Mouse (Mus musculus) midbrain, embryonic 10.5 days (tissue): ENCODE results near the gene Ctnna2. TPM values are rescaled to one million over a fixed set of nuclear protein-coding genes. Genes with fewer than 3 reads are reported as not detected.

Experiments
- DNase-seq: peaks from one replicate; pipeline ENCODE4 v3.0.0-alpha.2; 2017; ENCODE audit warnings: low spot score
- H3K27ac ChIP-seq: fragments of 300-500 bp; sonication (generic); replicated peaks from 2 replicates; pipeline ENCODE4 v1.5.1; 2016; ENCODE audit warnings: mild to moderate bottlenecking
- H3K27me3 ChIP-seq: fragments of 300-500 bp; sonication (generic); 2 replicates; pipeline ENCODE4 v1.6.1; 2016; ENCODE audit warnings: low read depth, mild to moderate bottlenecking; ENCODE audit not compliant: poor library complexity, severe bottlenecking
- H3K36me3 ChIP-seq: fragments of 300-500 bp; sonication (generic); 2 replicates; pipeline ENCODE4 v1.6.1; 2016; ENCODE audit warnings: mild to moderate bottlenecking, moderate library complexity
- H3K4me1 ChIP-seq: fragments of 300-500 bp; sonication (generic); 2 replicates; pipeline ENCODE4 v1.6.1; 2016
- H3K4me3 ChIP-seq: fragments of 300-500 bp; sonication (generic); 2 replicates; pipeline ENCODE4 v1.5.1; 2016; ENCODE audit warnings: mild to moderate bottlenecking, moderate library complexity
- H3K9me3 ChIP-seq: fragments of 300-500 bp; sonication (generic); replicated peaks from 2 replicates; pipeline ENCODE4 v1.6.1; 2016; ENCODE audit warnings: mild to moderate bottlenecking
- WGBS: fragments of 180-500 bp; shearing (Covaris S2); methylation state at CpG from one replicate; pipeline ENCODE4 v1.1.7; 2016; 5-methylcytosine and 5-hydroxymethylcytosine counted together
- polyA plus RNA-seq: library from polyadenylated mRNA; unstranded; fragments of >200 nt; fragmentation: Nextera tagmentation; extraction: Ambion mirVana; gene quantifications from 2 replicates; pipeline ENCODE4 v1.2.1, GENCODE M21; 2016

Gene Ctnna2
- polyA plus RNA-seq, 1 experiment from 2014 or later = 21.6 TPM

GRCm38 (mm10) chr6:77441051-77441450 is 538.4 kb downstream of the Ctnna2 start:
- H3K27ac ChIP-seq = no peak overlapping the region
- no peak overlapping the region for H3K4me3 ChIP-seq
- H3K36me3 ChIP-seq = no peaks in the 10 kb centered on the region
- H3K9me3 ChIP-seq = no peaks in the 10 kb centered on the region
- no peaks in the 10 kb centered on the region for H3K27me3 ChIP-seq
- H3K4me1 ChIP-seq = no peaks in the 10 kb centered on the region
- 83% methylated on average over 5 of the region's 5 CpGs for WGBS
- DNase-seq = no peak

DNA sequence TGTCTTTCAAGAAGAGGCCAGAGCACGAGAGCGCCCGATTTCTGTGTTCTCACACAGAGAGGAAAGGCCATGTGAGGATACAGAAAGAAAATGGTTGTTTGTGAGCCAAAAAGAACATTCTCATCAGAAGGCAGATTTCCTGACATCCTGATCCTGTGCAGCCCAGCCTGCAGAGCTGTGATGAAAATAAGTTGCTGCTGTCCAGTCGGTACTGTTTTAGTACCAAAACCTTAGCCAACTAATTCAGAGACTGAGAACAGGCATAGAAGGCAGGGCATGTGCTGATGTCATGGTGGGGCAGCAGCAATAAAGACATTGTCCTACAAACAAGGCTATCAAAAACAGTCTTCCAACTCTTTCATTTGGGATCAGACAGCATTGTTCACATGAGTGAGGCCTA is 549.1 kb downstream of the Ctnna2 start:
- WGBS = 90% methylated on average over 4 of the region's 4 CpGs
- no peak overlapping the region for H3K27ac ChIP-seq
- H3K9me3 ChIP-seq = no peaks in the 10 kb centered on the region
- H3K27me3 ChIP-seq = no peaks in the 10 kb centered on the region
- H3K36me3 ChIP-seq = no peaks in the 10 kb centered on the region
- H3K4me1 ChIP-seq = no peaks in the 10 kb centered on the region
- no peak for DNase-seq
- H3K4me3 ChIP-seq = no peak overlapping the region

DNA sequence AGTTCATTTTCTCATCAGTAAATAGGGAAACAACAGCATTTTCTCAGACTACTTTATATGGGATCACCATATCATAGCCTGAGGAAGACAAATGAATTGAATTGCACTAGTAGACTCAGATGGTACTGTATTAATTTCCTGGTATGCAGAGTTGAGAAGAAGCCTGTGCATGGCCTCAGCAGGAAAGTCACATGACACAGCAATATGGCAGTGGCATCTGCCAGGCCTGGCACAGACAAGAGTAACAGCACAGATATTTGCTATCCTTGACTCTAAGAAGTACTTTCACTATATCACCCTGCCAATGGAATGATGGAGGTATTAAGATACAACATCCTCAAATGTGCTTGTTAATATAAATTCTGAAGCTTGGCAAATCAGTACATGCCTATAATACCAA is 553.8 kb downstream of the Ctnna2 start:
- H3K4me3 ChIP-seq = no peak overlapping the region
- H3K4me1 ChIP-seq = no peaks in the 10 kb centered on the region
- no peak overlapping the region for H3K27ac ChIP-seq
- H3K9me3 ChIP-seq = no peaks in the 10 kb centered on the region
- no peaks in the 10 kb centered on the region for H3K27me3 ChIP-seq
- DNase-seq = no peak
- no peaks in the 10 kb centered on the region for H3K36me3 ChIP-seq

- Histone ChIP-seq H3K4me1 (no peaks in the 10 kb centered on the region), H3K4me3 (no peak overlapping the region), H3K36me3 (no peaks in the 10 kb centered on the region), H3K27me3 (no peaks in the 10 kb centered on the region), H3K9me3 (no peaks in the 10 kb centered on the region), H3K27ac (no peak overlapping the region)
- DNase-seq = no peak
- WGBS = 83% methylated on average over 4 of the region's 4 CpGs
Measured at GRCm38 (mm10) chr6:77424826-77425225, 554.7 kb downstream of the Ctnna2 start.

- Histone ChIP-seq H3K9me3 (no peaks in the 10 kb centered on the region), H3K4me1 (no peaks in the 10 kb centered on the region), H3K4me3 (no peak overlapping the region), H3K27me3 (no peaks in the 10 kb centered on the region), H3K27ac (no peak overlapping the region), H3K36me3 (no peaks in the 10 kb centered on the region)
- no peak for DNase-seq
- WGBS = 75% methylated on average over 3 of the region's 3 CpGs
Measured at GRCm38 (mm10) chr6:77421564-77422139, 557.8 kb downstream of the Ctnna2 start.

DNA sequence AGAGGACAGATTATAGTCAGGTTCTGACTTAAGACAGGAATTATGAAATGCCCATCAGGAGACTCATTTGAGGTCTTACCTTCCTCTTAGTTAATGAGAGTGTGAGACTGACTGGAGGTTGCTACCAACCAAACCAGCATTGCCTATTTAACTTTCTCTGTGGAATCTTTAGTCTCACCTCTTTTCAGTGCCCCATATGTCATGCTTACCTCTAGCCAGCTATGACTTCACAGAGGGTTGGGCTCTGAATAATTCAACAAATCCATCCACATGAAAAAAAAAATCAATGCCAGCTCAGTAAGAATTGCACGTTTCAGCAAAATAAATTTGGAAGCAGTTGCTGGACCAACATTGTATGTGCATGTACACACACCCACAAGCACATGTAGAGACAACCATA is 562.5 kb downstream of the Ctnna2 start:
- Histone ChIP-seq H3K9me3 (no peaks in the 10 kb centered on the region), H3K4me1 (no peaks in the 10 kb centered on the region), H3K27me3 (no peaks in the 10 kb centered on the region), H3K27ac (no peak overlapping the region), H3K4me3 (no peak overlapping the region), H3K36me3 (no peaks in the 10 kb centered on the region)
- DNase-seq = no peak
- 86% methylated on average over 1 of the region's 1 CpGs for WGBS

GRCm38 (mm10) chr6:77413530-77413929 is 566.0 kb downstream of the Ctnna2 start:
- 90% methylated on average over 1 of the region's 1 CpGs for WGBS
- no peak for DNase-seq
- no peaks in the 10 kb centered on the region for H3K4me1 ChIP-seq

DNA sequence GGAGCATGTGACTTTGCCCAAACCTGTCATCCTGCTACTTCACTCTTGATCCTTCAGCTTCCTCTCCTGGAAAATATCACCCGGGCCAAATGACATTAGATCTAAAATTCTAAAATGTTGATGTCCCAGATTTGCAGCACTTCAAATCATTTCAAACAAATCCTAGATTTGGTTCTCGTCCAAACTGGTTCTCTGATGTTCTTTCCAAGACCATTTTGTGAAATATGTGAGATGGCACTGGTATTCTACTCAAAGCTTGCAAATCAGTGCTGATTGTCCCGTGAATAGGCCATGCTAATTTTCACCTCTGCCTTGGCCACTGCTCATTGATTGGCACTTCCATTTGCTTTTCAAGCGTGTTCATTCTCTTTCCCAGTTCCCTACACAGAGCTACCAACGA is 571.0 kb downstream of the Ctnna2 start:
- Histone ChIP-seq H3K27me3 (no peaks in the 10 kb centered on the region), H3K9me3 (no peaks in the 10 kb centered on the region), H3K4me1 (no peaks in the 10 kb centered on the region), H3K36me3 (no peaks in the 10 kb centered on the region), H3K27ac (no peak overlapping the region), H3K4me3 (no peak overlapping the region)
- 83% methylated on average over 5 of the region's 5 CpGs for WGBS
- no peak for DNase-seq

More at GRCm38 (mm10) chr6:77413530-77413929, 566.0 kb downstream of the Ctnna2 start:
- Histone ChIP-seq H3K27me3 (no peaks in the 10 kb centered on the region), H3K9me3 (no peaks in the 10 kb centered on the region), H3K4me3 (no peak overlapping the region), H3K27ac (no peak overlapping the region), H3K36me3 (no peaks in the 10 kb centered on the region)

GRCm38 (mm10) chr6:77400751-77401150 is 578.7 kb downstream of the Ctnna2 start:
- DNase-seq = no peak
- no peak overlapping the region for H3K27ac ChIP-seq
- no peaks in the 10 kb centered on the region for H3K9me3 ChIP-seq
- H3K27me3 ChIP-seq = no peaks in the 10 kb centered on the region
- no peaks in the 10 kb centered on the region for H3K4me1 ChIP-seq
- no peak overlapping the region for H3K4me3 ChIP-seq
- WGBS = 94% methylated on average over 6 of the region's 6 CpGs
- H3K36me3 ChIP-seq = no peaks in the 10 kb centered on the region

- H3K9me3 ChIP-seq = no peaks in the 10 kb centered on the region
- DNase-seq = no peak
- 100% methylated on average over 1 of the region's 1 CpGs for WGBS
Measured at GRCm38 (mm10) chr6:77391663-77392062, 587.8 kb downstream of the Ctnna2 start.

GRCm38 (mm10) chr6:77381309-77381708 is 598.2 kb downstream of the Ctnna2 start:
- DNase-seq = no peak
- Histone ChIP-seq H3K36me3 (no peaks in the 10 kb centered on the region), H3K4me1 (no peaks in the 10 kb centered on the region), H3K27me3 (no peaks in the 10 kb centered on the region), H3K27ac (no peak overlapping the region), H3K9me3 (no peaks in the 10 kb centered on the region), H3K4me3 (no peak overlapping the region)

More at GRCm38 (mm10) chr6:77391663-77392062, 587.8 kb downstream of the Ctnna2 start:
- Histone ChIP-seq H3K4me3 (no peak overlapping the region), H3K36me3 (no peaks in the 10 kb centered on the region), H3K4me1 (no peaks in the 10 kb centered on the region), H3K27ac (no peak overlapping the region), H3K27me3 (no peaks in the 10 kb centered on the region)

- Histone ChIP-seq H3K27me3 (no peaks in the 10 kb centered on the region), H3K36me3 (no peaks in the 10 kb centered on the region), H3K4me3 (no peak overlapping the region), H3K4me1 (no peaks in the 10 kb centered on the region), H3K9me3 (no peaks in the 10 kb centered on the region), H3K27ac (no peak overlapping the region)
- no peak for DNase-seq
- WGBS = 96% methylated on average over 5 of the region's 5 CpGs
Measured at GRCm38 (mm10) chr6:77373132-77373531, 606.4 kb downstream of the Ctnna2 start.

- Histone ChIP-seq H3K27me3 (no peaks in the 10 kb centered on the region), H3K4me1 (no peaks in the 10 kb centered on the region), H3K27ac (no peak overlapping the region), H3K36me3 (no peaks in the 10 kb centered on the region), H3K9me3 (no peaks in the 10 kb centered on the region), H3K4me3 (no peak overlapping the region)
- no peak for DNase-seq
- 96% methylated on average over 2 of the region's 2 CpGs for WGBS
Measured at GRCm38 (mm10) chr6:77371147-77371546, 608.4 kb downstream of the Ctnna2 start.

DNA sequence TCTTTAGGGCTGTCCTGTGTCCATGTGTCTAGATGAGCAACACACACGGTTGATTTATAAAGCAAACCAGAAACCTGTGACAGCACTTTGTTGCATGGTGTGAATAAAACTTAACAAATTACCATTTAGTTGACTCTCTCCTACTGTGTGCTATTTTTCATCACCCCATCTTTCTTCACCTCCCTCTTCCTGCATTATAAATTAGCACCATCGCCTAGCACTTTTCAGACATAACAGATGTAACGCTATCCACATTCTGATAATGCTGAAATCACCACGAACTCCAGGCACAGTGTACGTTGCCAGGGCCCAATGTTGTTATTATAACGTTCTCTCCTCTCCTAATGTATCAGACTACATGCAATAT is 621.0 kb downstream of the Ctnna2 start:
- Histone ChIP-seq H3K4me1 (no peaks in the 10 kb centered on the region), H3K4me3 (no peak overlapping the region), H3K9me3 (no peaks in the 10 kb centered on the region), H3K36me3 (no peaks in the 10 kb centered on the region), H3K27me3 (no peaks in the 10 kb centered on the region), H3K27ac (no peak overlapping the region)
- 90% methylated on average over 6 of the region's 6 CpGs for WGBS
- no peak for DNase-seq
